Mouse (Mus musculus): ENCODE measurements around the gene Armc12.

- no peak for TF ChIP-seq CTCF (IDR thresholded peaks at IDR 0.05; ENCODE audit: low read depth)
- TF ChIP-seq EP300 (IDR thresholded peaks at IDR 0.05; ENCODE audit: low read depth) = no peak
These were observed 41.3 kb downstream of the Armc12 start for GRCm38 (mm10) chr17:28571868-28572267.
